Mouse (Mus musculus) pancreas, adult 10 weeks (tissue): ENCODE data around the gene Gm45753. TPM values are rescaled to one million over a fixed set of nuclear protein-coding genes. Genes with fewer than 3 reads are reported as not detected.

Experiments
- polyA plus RNA-seq: library from polyadenylated mRNA; stranded (reverse); fragments of 350-450 nt; fragmentation: Illumina TruSeq; extraction: RNeasy Lipid Tissue Mini Kit (QIAGEN cat#74804); gene quantifications from one replicate; pipeline ENCODE4 v1.2.3, GENCODE M21; 2015; ENCODE audit warnings: low read depth, low replicate concordance; ENCODE audit not compliant: insufficient read depth

Gm45753 gene
- not detected for polyA plus RNA-seq

DNA sequence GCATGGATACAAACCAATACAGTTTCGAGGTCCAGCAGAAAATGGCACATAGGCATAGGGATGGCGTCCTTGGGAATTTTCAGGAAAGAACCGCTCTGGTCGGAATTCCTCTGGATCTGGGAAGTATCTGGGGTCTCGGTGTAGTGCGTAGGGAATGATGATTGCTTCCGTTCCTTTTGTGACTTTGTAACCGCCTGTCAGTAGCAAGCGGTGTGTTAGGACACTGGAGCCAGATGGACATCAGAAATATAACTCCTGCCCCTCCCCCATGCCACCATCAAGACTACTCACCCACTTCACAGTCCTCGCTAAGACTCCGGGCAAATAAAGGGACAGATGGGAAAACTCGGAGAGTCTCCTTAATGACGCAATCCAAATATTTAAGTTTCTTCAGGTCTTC lies at the start of gene Gm45753:
TSS of gene Gm45753 (minus strand) at position 101 of the 400 bp plus-strand sequence.

DNA sequence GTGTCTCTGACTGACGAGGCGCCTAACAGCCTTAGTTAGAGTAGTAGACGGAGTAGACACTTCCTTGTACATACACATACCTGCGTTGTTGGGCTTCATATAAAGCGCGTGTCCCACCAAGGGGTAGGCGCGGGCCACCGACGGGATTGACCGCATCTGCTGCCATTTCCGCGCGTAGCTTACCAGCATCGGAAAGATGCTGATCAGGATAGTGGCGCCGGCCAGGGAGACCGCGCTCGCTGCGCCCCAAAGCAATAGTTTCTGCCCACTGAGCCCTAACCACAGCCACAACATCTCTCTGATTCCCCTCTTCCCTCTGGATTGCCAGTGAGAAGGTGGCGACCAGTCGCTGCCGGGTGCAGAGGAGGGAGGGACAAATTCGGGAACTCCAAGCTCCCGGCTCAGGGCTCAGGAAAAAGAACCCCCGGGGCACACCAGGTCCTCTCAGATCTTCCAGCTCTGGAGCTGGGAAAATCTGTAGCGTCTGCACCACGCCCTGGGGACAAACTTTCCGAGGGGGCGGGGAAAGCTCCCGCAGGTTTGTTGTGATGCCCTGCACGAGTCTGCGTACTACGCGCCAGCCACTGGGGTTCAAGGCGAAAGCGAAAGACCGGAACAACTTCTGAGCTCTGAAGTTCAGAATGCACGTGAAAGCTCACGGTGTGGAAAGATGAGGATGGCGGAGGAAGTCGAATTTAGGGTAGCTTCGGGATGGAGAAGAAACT lies 24.6 kb upstream of the Gm45753 start, which contains the start of gene Cyp4v3:
TSS of gene Cyp4v3 (minus strand) at position 532 of the 725 bp plus-strand sequence.

DNA sequence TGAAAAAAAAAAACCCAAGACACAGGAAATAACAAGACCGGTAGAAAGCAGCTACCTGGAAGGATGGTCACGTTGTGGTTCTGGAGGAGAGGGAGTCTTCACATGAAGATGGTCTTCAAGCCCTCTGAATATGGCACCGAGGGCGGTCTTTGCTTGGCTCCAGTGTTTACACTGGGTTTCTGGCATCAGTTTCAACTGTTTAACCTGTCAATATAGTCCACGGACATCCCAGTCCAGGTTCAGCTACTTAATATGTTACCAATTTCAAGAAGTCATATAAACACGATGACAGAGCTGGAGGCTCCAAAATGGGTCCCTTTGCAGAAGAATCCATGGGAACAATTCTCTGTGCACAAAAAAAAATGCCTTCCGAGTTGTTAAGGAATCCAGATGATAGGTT lies 13.6 kb downstream of the Gm45753 start, which contains the start of gene Klkb1:
TSS of gene Klkb1 (minus strand) at position 173 of the 400 bp plus-strand sequence.

DNA sequence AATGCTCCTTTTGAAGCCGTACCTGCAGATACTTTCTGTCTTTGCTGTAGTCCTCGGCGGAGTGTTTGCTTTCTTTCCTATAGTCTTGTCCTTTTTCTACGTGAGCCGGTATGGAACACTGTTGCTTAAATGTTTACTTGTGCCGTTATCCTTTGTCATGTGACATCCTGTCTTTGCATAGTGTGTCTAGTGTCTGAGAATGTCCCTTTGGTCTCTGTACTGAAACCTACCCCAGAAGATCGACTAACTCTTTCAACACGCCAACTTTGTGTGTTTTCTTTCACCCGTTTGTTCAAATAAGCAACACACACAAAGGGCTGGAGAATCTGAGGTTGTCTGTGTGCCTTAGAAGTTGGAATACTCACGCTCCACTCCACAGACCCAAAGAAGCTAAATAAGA lies 46.3 kb downstream of the Gm45753 start, which contains the start of gene F11:
TSS of gene F11 (minus strand) at position 112 of the 400 bp plus-strand sequence.

Other genes with a start within 250 kb of the Gm45753 start
- gene Mtnr1a, start 239.3 kb downstream of the Gm45753 start, polyA plus RNA-seq: not detected
- not detected for gene F11, start 46.4 kb downstream of the Gm45753 start, polyA plus RNA-seq
- not detected for gene Klkb1, start 13.6 kb downstream of the Gm45753 start, polyA plus RNA-seq
- 3.6 TPM for gene Cyp4v3, start 24.8 kb upstream of the Gm45753 start, polyA plus RNA-seq
- gene Fam149a, start 73.8 kb upstream of the Gm45753 start, polyA plus RNA-seq: 5.3 TPM
- gene Tlr3, start 102.6 kb upstream of the Gm45753 start, polyA plus RNA-seq: 3.3 TPM
- 20.5 TPM for gene Sorbs2, start 199.3 kb upstream of the Gm45753 start, polyA plus RNA-seq